Mouse (Mus musculus) midbrain, embryonic 14.5 days (tissue): ENCODE results near the gene Krtdap. TPM values are rescaled to one million over a fixed set of nuclear protein-coding genes. Genes with fewer than 3 reads are reported as not detected.

Experiments
- ATAC-seq: fragments of 200-750 bp; cut with Nextera tagmentation; 2 replicates; pipeline ENCODE4 v1.8.0; 2017; ENCODE audit warnings: moderate number of reproducible peaks, moderate library complexity; ENCODE audit not compliant: low FRiP score, low TSS enrichment
- DNase-seq: peaks from one replicate; pipeline ENCODE4 v3.0.0-alpha.2; 2015
- H3K27ac ChIP-seq: fragments of 300-500 bp; sonication (generic); replicated peaks from 2 replicates; pipeline ENCODE4 v1.5.1; 2014; ENCODE audit warnings: mild to moderate bottlenecking, low read depth, low read length, moderate library complexity
- H3K27me3 ChIP-seq: fragments of 300-500 bp; sonication (generic); 2 replicates; pipeline ENCODE4 v1.6.1; 2014; ENCODE audit warnings: low read length, control low read depth, mixed read lengths; ENCODE audit not compliant: control insufficient read depth, insufficient read depth
- H3K36me3 ChIP-seq: fragments of 300-500 bp; sonication (generic); 2 replicates; pipeline ENCODE4 v1.6.1; 2014; ENCODE audit warnings: low read length, control low read depth; ENCODE audit not compliant: control insufficient read depth, insufficient read depth
- H3K4me1 ChIP-seq: fragments of 300-500 bp; sonication (generic); 2 replicates; pipeline ENCODE4 v1.6.1; 2014; ENCODE audit warnings: mild to moderate bottlenecking, antibody characterized with exemption, low read length, control low read depth; ENCODE audit not compliant: control insufficient read depth, insufficient read depth
- H3K4me2 ChIP-seq: fragments of 300-500 bp; sonication (generic); 2 replicates; pipeline ENCODE4 v1.6.1; 2014; ENCODE audit warnings: mild to moderate bottlenecking, low read length, moderate library complexity
- H3K4me3 ChIP-seq: fragments of 300-500 bp; sonication (generic); replicated peaks from 2 replicates; pipeline ENCODE4 v1.5.1; 2014; ENCODE audit warnings: low read depth, low read length
- H3K9ac ChIP-seq: fragments of 300-500 bp; sonication (generic); replicated peaks from 2 replicates; pipeline ENCODE4 v1.6.1; 2014; ENCODE audit warnings: mild to moderate bottlenecking, low read length, moderate library complexity
- H3K9me3 ChIP-seq: fragments of 300-500 bp; sonication (generic); 2 replicates; pipeline ENCODE4 v1.6.1; 2016; ENCODE audit warnings: low read length, control low read depth, mixed read lengths; ENCODE audit not compliant: control insufficient read depth
- WGBS: fragments of 180-500 bp; shearing (Covaris S2); extraction: QIAGEN DNeasy Blood & Tissue Kit; methylation state at CpG from one replicate; pipeline ENCODE4 v1.1.7; 2014; 5-methylcytosine and 5-hydroxymethylcytosine counted together
- polyA plus RNA-seq: library from polyadenylated mRNA; unstranded; fragments of >200 nt; fragmentation: Nextera tagmentation; extraction: Ambion mirVana; gene quantifications from 2 replicates; pipeline ENCODE4 v1.2.1, GENCODE M21; 2014

The Krtdap gene
- polyA plus RNA-seq, 1 experiment from 2014 or later, result not detected

- no peaks in the 10 kb centered on the region for H3K27me3 ChIP-seq
- H3K9me3 ChIP-seq, result 0 out of 2 replicates have a peak, but pooled peaks cover 5% of the 10 kb centered on the region
- no peaks in the 10 kb centered on the region for H3K4me1 ChIP-seq
- H3K9ac ChIP-seq, result no peak overlapping the region
- H3K36me3 ChIP-seq, result peaks cover 20% of the 10 kb centered on the region
- DNase-seq (peak; percentile 66), ATAC-seq (no peak)
- 39% methylated on average over 4 of the region's 4 CpGs for WGBS
- H3K4me2 ChIP-seq, result no peak overlapping the region
- no peak overlapping the region for H3K4me3 ChIP-seq
- H3K27ac ChIP-seq, result no peak overlapping the region
Measured at GRCm38 (mm10) chr7:30758853-30759252, 28.8 kb upstream of the Krtdap start.

GRCm38 (mm10) chr7:30761769-30762352, 25.8 kb upstream of the Krtdap start:
- Histone ChIP-seq H3K9me3 (no peaks in the 10 kb centered on the region), H3K27me3 (no peaks in the 10 kb centered on the region), H3K4me1 (no peaks in the 10 kb centered on the region), H3K4me2 (no peak overlapping the region), H3K36me3 (no peaks in the 10 kb centered on the region), H3K27ac (no peak overlapping the region), H3K4me3 (no peak overlapping the region), H3K9ac (no peak overlapping the region)
- ATAC-seq (no peak), DNase-seq (no peak)
- 81% methylated on average over 4 of the region's 4 CpGs for WGBS

- Histone ChIP-seq H3K9me3 (no peaks in the 10 kb centered on the region), H3K4me2 (no peak within 1 kb of the TSS), H3K36me3 (no peaks in the 10 kb centered on the region), H3K9ac (no peak within 1 kb of the TSS), H3K27ac (no peak within 1 kb of the TSS), H3K27me3 (no peaks in the 10 kb centered on the region), H3K4me3 (no peak within 1 kb of the TSS), H3K4me1 (no peaks in the 10 kb centered on the region)
- DNase-seq (no peak), ATAC-seq (no peak)
- WGBS, result 50% methylated on average over 5 of the region's 5 CpGs
Measured at GRCm38 (mm10) chr7:30763456-30763855, 24.2 kb upstream of the Krtdap start, which contains the start of gene Dmkn. Gene Dmkn (plus strand): TSS chr7:30763756.

- Histone ChIP-seq H3K4me1 (no peaks in the 10 kb centered on the region), H3K9me3 (no peaks in the 10 kb centered on the region), H3K27ac (no peak overlapping the region), H3K9ac (no peak overlapping the region), H3K36me3 (no peaks in the 10 kb centered on the region), H3K27me3 (no peaks in the 10 kb centered on the region), H3K4me3 (no peak overlapping the region), H3K4me2 (no peak overlapping the region)
- ATAC-seq (no peak), DNase-seq (peak; percentile 19)
- WGBS, result 35% methylated on average over 11 of the region's 11 CpGs
Measured at GRCm38 (mm10) chr7:30765173-30765572, 22.5 kb upstream of the Krtdap start.

GRCm38 (mm10) chr7:30766408-30766807, 21.3 kb upstream of the Krtdap start:
- no peaks in the 10 kb centered on the region for H3K36me3 ChIP-seq
- no peaks in the 10 kb centered on the region for H3K9me3 ChIP-seq
- no peaks in the 10 kb centered on the region for H3K27me3 ChIP-seq
- no peak overlapping the region for H3K9ac ChIP-seq
- H3K4me2 ChIP-seq, result no peak overlapping the region
- DNase-seq (no peak), ATAC-seq (no peak)
- no peak overlapping the region for H3K27ac ChIP-seq
- H3K4me3 ChIP-seq, result no peak overlapping the region
- 89% methylated on average over 4 of the region's 4 CpGs for WGBS
- no peaks in the 10 kb centered on the region for H3K4me1 ChIP-seq

GRCm38 (mm10) chr7:30769236-30769635, 18.5 kb upstream of the Krtdap start:
- Histone ChIP-seq H3K4me1 (no peaks in the 10 kb centered on the region), H3K36me3 (no peaks in the 10 kb centered on the region), H3K9ac (no peak overlapping the region), H3K27me3 (no peaks in the 10 kb centered on the region), H3K4me2 (no peak overlapping the region), H3K4me3 (no peak overlapping the region), H3K9me3 (no peaks in the 10 kb centered on the region), H3K27ac (no peak overlapping the region)
- 37% methylated on average over 9 of the region's 9 CpGs for WGBS
- no peak for ATAC-seq
- DNase-seq, result no peak

- Histone ChIP-seq H3K4me2 (no peak overlapping the region), H3K36me3 (no peaks in the 10 kb centered on the region), H3K9me3 (no peaks in the 10 kb centered on the region), H3K27ac (no peak overlapping the region), H3K27me3 (no peaks in the 10 kb centered on the region), H3K9ac (no peak overlapping the region), H3K4me3 (no peak overlapping the region), H3K4me1 (no peaks in the 10 kb centered on the region)
- WGBS, result 91% methylated on average over 9 of the region's 9 CpGs
- DNase-seq (no peak), ATAC-seq (no peak)
Measured at GRCm38 (mm10) chr7:30776104-30776503, 11.6 kb upstream of the Krtdap start.

GRCm38 (mm10) chr7:30777081-30777579, 10.6 kb upstream of the Krtdap start:
- Histone ChIP-seq H3K36me3 (no peaks in the 10 kb centered on the region), H3K4me1 (no peaks in the 10 kb centered on the region), H3K9me3 (no peaks in the 10 kb centered on the region), H3K9ac (no peak overlapping the region), H3K27me3 (no peaks in the 10 kb centered on the region), H3K4me3 (no peak overlapping the region), H3K4me2 (no peak overlapping the region), H3K27ac (no peak overlapping the region)
- DNase-seq, result no peak
- WGBS, result 44% methylated on average over 7 of the region's 7 CpGs
- ATAC-seq, result no peak

- WGBS, result 77% methylated on average over 1 of the region's 1 CpGs
Measured at GRCm38 (mm10) chr7:30777911-30778310, 9.8 kb upstream of the Krtdap start.

More at GRCm38 (mm10) chr7:30777911-30778310, 9.8 kb upstream of the Krtdap start:
- H3K36me3 ChIP-seq, result no peaks in the 10 kb centered on the region
- no peak overlapping the region for H3K4me2 ChIP-seq
- H3K4me1 ChIP-seq, result no peaks in the 10 kb centered on the region
- no peak overlapping the region for H3K9ac ChIP-seq
- no peak for DNase-seq
- no peaks in the 10 kb centered on the region for H3K27me3 ChIP-seq
- no peak overlapping the region for H3K27ac ChIP-seq
- H3K9me3 ChIP-seq, result no peaks in the 10 kb centered on the region
- no peak for ATAC-seq
- H3K4me3 ChIP-seq, result no peak overlapping the region
